Mouse (Mus musculus) stomach, embryonic 16.5 days (tissue): ENCODE measurements at regions not wholly inside any gene's neighbourhood (a gene's known extent, or its start where the extent isn't known, plus 50 kb on each side); places are given as distances from the start of the nearest gene placed in this dataset.
A peak's percentile ranks its signal among the peaks of the same experiment; 100 is the strongest.

ENCODE experiments used
- ATAC-seq: fragments of 200-750 bp; cut with Nextera tagmentation; 2 replicates; pipeline ENCODE4 v1.8.0; 2017; ENCODE audit warnings: moderate number of reproducible peaks, moderate TSS enrichment; ENCODE audit not compliant: insufficient read depth, low FRiP score
- H3K27ac ChIP-seq: fragments of 300-500 bp; sonication (generic); 2 replicates; pipeline ENCODE4 v1.5.1; 2014; ENCODE audit warnings: low read length
- H3K27me3 ChIP-seq: fragments of 300-500 bp; sonication (generic); 2 replicates; pipeline ENCODE4 v1.6.1; 2014; ENCODE audit warnings: low read length, control low read depth, mixed read lengths; ENCODE audit not compliant: control insufficient read depth, insufficient read depth
- H3K36me3 ChIP-seq: fragments of 300-500 bp; sonication (generic); 2 replicates; pipeline ENCODE4 v1.6.1; 2014; ENCODE audit warnings: low read length; ENCODE audit not compliant: control insufficient read depth, insufficient read depth
- H3K4me1 ChIP-seq: fragments of 300-500 bp; sonication (generic); 2 replicates; pipeline ENCODE4 v1.6.1; 2014; ENCODE audit warnings: low read length, control low read depth, mixed read lengths; ENCODE audit not compliant: control insufficient read depth, insufficient read depth
- H3K4me2 ChIP-seq: fragments of 300-500 bp; sonication (generic); 2 replicates; pipeline ENCODE4 v1.6.1; 2014; ENCODE audit warnings: low read depth, low read length, mixed read lengths
- H3K4me3 ChIP-seq: fragments of 300-500 bp; sonication (generic); replicated peaks from 2 replicates; pipeline ENCODE4 v1.5.1; 2014; ENCODE audit warnings: mild to moderate bottlenecking, low read length
- H3K9ac ChIP-seq: fragments of 300-500 bp; sonication (generic); 2 replicates; pipeline ENCODE4 v1.6.1; 2014; ENCODE audit warnings: low read length
- H3K9me3 ChIP-seq: fragments of 300-500 bp; sonication (generic); replicated peaks from 2 replicates; pipeline ENCODE4 v1.6.1; 2016; ENCODE audit warnings: low read length, control low read depth; ENCODE audit not compliant: control insufficient read depth
- WGBS: fragments of 180-500 bp; shearing (Covaris S2); extraction: QIAGEN DNeasy Blood & Tissue Kit; methylation state at CpG from one replicate; pipeline ENCODE4 v1.1.7; 2014; 5-methylcytosine and 5-hydroxymethylcytosine counted together

- H3K27ac ChIP-seq, result no peak overlapping the region
- WGBS, result 72% methylated on average over 4 of the region's 4 CpGs
- ATAC-seq, result no peak
- H3K27me3 ChIP-seq, result no peaks in the 10 kb centered on the region
- H3K4me1 ChIP-seq, result peaks cover 8% of the 10 kb centered on the region
- no peak overlapping the region for H3K4me2 ChIP-seq
- H3K4me3 ChIP-seq, result no peak overlapping the region
- H3K36me3 ChIP-seq, result no peaks in the 10 kb centered on the region
- H3K9ac ChIP-seq, result no peak overlapping the region
- no peaks in the 10 kb centered on the region for H3K9me3 ChIP-seq
Measured at GRCm38 (mm10) chr2:92739576-92739975, 140.1 kb downstream of the Chst1 start.

- no peak overlapping the region for H3K27ac ChIP-seq
- WGBS, result 88% methylated on average over 4 of the region's 4 CpGs
- no peak overlapping the region for H3K4me2 ChIP-seq
- no peaks in the 10 kb centered on the region for H3K9me3 ChIP-seq
- H3K4me3 ChIP-seq, result no peak overlapping the region
- no peaks in the 10 kb centered on the region for H3K27me3 ChIP-seq
- no peak for ATAC-seq
- no peaks in the 10 kb centered on the region for H3K36me3 ChIP-seq
- no peak overlapping the region for H3K9ac ChIP-seq
- peaks cover 8% of the 10 kb centered on the region for H3K4me1 ChIP-seq
Measured at GRCm38 (mm10) chr2:92740776-92741295, 141.3 kb downstream of the Chst1 start.

DNA sequence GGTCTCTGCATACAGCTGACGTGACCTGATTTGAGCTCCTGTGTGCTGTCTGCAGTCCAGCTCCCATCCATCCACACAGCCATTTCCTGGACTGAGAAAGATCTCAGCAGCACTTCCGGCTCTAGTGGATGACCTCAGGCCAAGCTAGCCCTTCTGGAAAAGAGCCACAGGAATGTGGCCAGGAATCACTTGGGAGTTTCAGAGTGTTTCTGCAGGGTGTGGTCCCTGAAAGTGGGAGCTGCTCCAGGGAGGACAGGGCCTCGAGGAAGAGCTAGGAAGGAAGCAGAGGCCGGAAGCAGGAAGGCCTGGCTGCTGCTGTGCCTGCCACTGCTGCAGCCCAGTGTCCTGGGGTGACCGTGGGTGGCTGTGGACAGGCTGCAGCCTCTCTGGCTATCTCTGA is 142.5 kb downstream of the Chst1 start:
- H3K4me3 ChIP-seq, result no peak overlapping the region
- WGBS, result 37% methylated on average over 5 of the region's 5 CpGs
- H3K4me2 ChIP-seq, result no peak overlapping the region
- no peaks in the 10 kb centered on the region for H3K27me3 ChIP-seq
- H3K27ac ChIP-seq, result peak overlapping the region; percentile 63; the same call in 1 of the 2 replicates
- peak; percentile 79 for ATAC-seq
- H3K9ac ChIP-seq, result peak overlapping the region; percentile 44
- peaks cover 8% of the 10 kb centered on the region for H3K4me1 ChIP-seq
- no peaks in the 10 kb centered on the region for H3K36me3 ChIP-seq
- H3K9me3 ChIP-seq, result no peaks in the 10 kb centered on the region

GRCm38 (mm10) chr2:92742671-92743070 is 143.2 kb downstream of the Chst1 start:
- H3K27ac ChIP-seq, result peak overlapping the region; percentile 63
- no peak overlapping the region for H3K4me3 ChIP-seq
- 0 out of 2 replicates have a peak overlapping the region, but pooled peaks have one; percentile 9 for H3K4me2 ChIP-seq
- ATAC-seq, result no peak
- H3K4me1 ChIP-seq, result peaks cover 8% of the 10 kb centered on the region
- no peaks in the 10 kb centered on the region for H3K27me3 ChIP-seq
- peak overlapping the region; percentile 44; the same call in 1 of the 2 replicates for H3K9ac ChIP-seq
- H3K9me3 ChIP-seq, result no peaks in the 10 kb centered on the region
- no peaks in the 10 kb centered on the region for H3K36me3 ChIP-seq

DNA sequence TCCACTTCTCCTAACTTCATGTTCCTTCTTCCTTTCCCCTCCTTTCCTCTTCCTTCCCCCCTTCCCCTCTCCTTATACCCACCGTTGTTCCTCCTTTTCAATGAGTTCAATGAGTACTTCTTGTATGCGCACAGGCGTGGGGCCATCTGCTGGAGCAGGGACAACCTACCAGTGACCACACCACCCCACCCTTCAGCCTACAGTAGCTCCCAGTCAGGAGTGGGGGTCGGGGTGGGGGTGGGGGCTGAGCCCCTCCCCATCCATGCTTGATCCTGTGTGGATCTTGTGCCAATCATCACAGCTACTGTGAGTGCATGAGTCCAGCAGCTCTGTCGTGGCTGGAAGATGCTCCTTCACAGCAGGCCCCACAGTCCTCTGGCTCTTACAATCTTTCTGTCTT is 143.6 kb downstream of the Chst1 start:
- ATAC-seq, result no peak
- no peak overlapping the region for H3K4me3 ChIP-seq
- H3K36me3 ChIP-seq, result no peaks in the 10 kb centered on the region
- WGBS, result 36% methylated on average over 5 of the region's 5 CpGs
- H3K9ac ChIP-seq, result no peak overlapping the region
- no peak overlapping the region for H3K4me2 ChIP-seq
- H3K4me1 ChIP-seq, result peaks cover 8% of the 10 kb centered on the region
- H3K9me3 ChIP-seq, result no peaks in the 10 kb centered on the region
- peak overlapping the region; percentile 63; the same call in 1 of the 2 replicates for H3K27ac ChIP-seq
- no peaks in the 10 kb centered on the region for H3K27me3 ChIP-seq

DNA sequence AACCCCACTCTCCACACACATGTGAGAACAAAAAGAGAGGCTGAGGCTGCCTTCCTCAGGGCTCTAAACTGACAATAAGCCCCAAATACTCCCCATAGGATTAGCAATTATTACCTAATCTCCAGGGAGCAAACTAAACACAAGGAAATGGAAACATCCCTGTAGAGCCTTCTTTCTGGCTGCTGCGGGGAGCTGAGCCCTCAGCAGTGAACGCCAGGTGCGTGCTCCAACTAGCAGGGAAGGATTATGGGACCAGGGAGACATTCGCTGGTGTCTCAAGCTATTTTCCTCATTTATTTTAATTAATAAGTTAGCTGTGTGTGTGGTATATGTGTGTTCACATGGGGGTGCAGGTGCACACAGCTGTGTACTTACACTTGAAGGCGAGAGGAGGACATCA is 144.4 kb downstream of the Chst1 start:
- ATAC-seq, result no peak
- Histone ChIP-seq H3K4me2 (no peak overlapping the region), H3K27ac (no peak overlapping the region), H3K4me3 (no peak overlapping the region), H3K9ac (no peak overlapping the region), H3K4me1 (peaks cover 8% of the 10 kb centered on the region), H3K27me3 (no peaks in the 10 kb centered on the region), H3K9me3 (no peaks in the 10 kb centered on the region), H3K36me3 (no peaks in the 10 kb centered on the region)
- 64% methylated on average over 5 of the region's 5 CpGs for WGBS

- Histone ChIP-seq H3K4me2 (no peak overlapping the region), H3K9me3 (no peaks in the 10 kb centered on the region), H3K27me3 (no peaks in the 10 kb centered on the region), H3K4me1 (peaks cover 4% of the 10 kb centered on the region), H3K27ac (no peak overlapping the region), H3K36me3 (no peaks in the 10 kb centered on the region), H3K4me3 (no peak overlapping the region), H3K9ac (no peak overlapping the region)
- ATAC-seq, result no peak
- WGBS, result 56% methylated on average over 2 of the region's 2 CpGs
Measured at GRCm38 (mm10) chr2:92747406-92747805, 147.9 kb downstream of the Chst1 start.

GRCm38 (mm10) chr2:92750116-92750515 is 150.6 kb downstream of the Chst1 start:
- 33% methylated on average over 4 of the region's 4 CpGs for WGBS
- Histone ChIP-seq H3K36me3 (no peaks in the 10 kb centered on the region), H3K9ac (no peak overlapping the region), H3K4me2 (no peak overlapping the region), H3K4me3 (no peak overlapping the region), H3K9me3 (no peaks in the 10 kb centered on the region), H3K27ac (no peak overlapping the region), H3K27me3 (no peaks in the 10 kb centered on the region), H3K4me1 (no peaks in the 10 kb centered on the region)
- no peak for ATAC-seq

DNA sequence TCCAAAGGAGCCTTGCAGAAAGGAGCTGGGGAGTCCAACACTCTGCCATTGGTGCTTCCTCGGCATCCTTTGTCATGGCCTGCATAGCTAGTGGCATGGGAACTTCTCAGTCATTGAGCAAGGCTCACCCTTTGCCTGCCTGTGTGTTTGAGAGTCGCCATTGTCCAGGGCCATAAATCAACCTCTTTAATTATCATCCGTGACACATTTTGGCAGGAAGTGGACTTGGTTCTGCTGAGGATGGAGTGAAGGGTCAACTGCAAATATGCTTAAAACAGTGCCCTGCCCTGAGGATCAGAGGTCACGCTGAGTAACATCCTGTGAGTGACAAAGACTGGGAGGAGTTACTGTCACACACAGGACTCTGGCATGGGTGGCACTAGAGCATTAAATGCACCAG is 151.2 kb downstream of the Chst1 start:
- 36% methylated on average over 4 of the region's 4 CpGs for WGBS

GRCm38 (mm10) chr2:92751256-92751655 is 151.7 kb downstream of the Chst1 start:
- Histone ChIP-seq H3K9ac (no peak overlapping the region), H3K4me3 (no peak overlapping the region), H3K4me1 (no peaks in the 10 kb centered on the region), H3K9me3 (no peaks in the 10 kb centered on the region), H3K4me2 (no peak overlapping the region), H3K27ac (no peak overlapping the region), H3K36me3 (no peaks in the 10 kb centered on the region), H3K27me3 (no peaks in the 10 kb centered on the region)
- WGBS, result 28% methylated on average over 8 of the region's 8 CpGs
- ATAC-seq, result no peak

More for the DNA sequence above, 151.2 kb downstream of the Chst1 start:
- no peaks in the 10 kb centered on the region for H3K4me1 ChIP-seq
- no peak overlapping the region for H3K9ac ChIP-seq
- H3K27me3 ChIP-seq, result no peaks in the 10 kb centered on the region
- H3K27ac ChIP-seq, result no peak overlapping the region
- no peaks in the 10 kb centered on the region for H3K36me3 ChIP-seq
- no peak for ATAC-seq
- H3K4me2 ChIP-seq, result no peak overlapping the region
- no peak overlapping the region for H3K4me3 ChIP-seq
- H3K9me3 ChIP-seq, result no peaks in the 10 kb centered on the region
